Mouse (Mus musculus): ENCODE data around the gene Sdc4. TPM values are rescaled to one million over a fixed set of nuclear protein-coding genes. Genes with fewer than 3 reads are reported as not detected.

Sdc4 gene
- polyA plus RNA-seq, 1 experiment from 2014 or later: 15.9 TPM

GRCm38 (mm10) chr2:164453887-164454500, 10.3 kb upstream of the Sdc4 start:
- Histone ChIP-seq H3K9me3 (ENCODE audit: control insufficient read depth, low read length) (no peaks in the 10 kb centered on the region), H3K36me3 (ENCODE audit: control insufficient read depth, insufficient read depth, low read length) (no peaks in the 10 kb centered on the region), H3K27ac (ENCODE audit: low read depth, low read length) (no peak overlapping the region), H3K4me2 (ENCODE audit: low read depth, low read length, severe bottlenecking) (no peak overlapping the region), H3K27me3 (ENCODE audit: control insufficient read depth, insufficient read depth, low read length) (no peaks in the 10 kb centered on the region), H3K4me1 (replicated peaks; ENCODE audit: control insufficient read depth, insufficient read depth, low read length) (no peaks in the 10 kb centered on the region; the same call in 1 of the 2 replicates), H3K9ac (ENCODE audit: low read length) (no peak overlapping the region), H3K4me3 (ENCODE audit: low read depth, low read length) (no peak overlapping the region)
- no peak for ATAC-seq (replicated peaks; ENCODE audit: low FRiP score)
- DNase-seq (ENCODE audit: low spot score): no peak
- 73% methylated on average over 7 of the region's 7 CpGs for WGBS

- ATAC-seq (replicated peaks; ENCODE audit: low FRiP score) (no peak), DNase-seq (ENCODE audit: low spot score) (no peak)
- H3K4me3 ChIP-seq (ENCODE audit: low read depth, low read length): no peak overlapping the region
- no peak overlapping the region for H3K27ac ChIP-seq (ENCODE audit: low read depth, low read length)
- H3K4me2 ChIP-seq (ENCODE audit: low read depth, low read length, severe bottlenecking): no peak overlapping the region
- H3K36me3 ChIP-seq (ENCODE audit: control insufficient read depth, insufficient read depth, low read length): no peaks in the 10 kb centered on the region
- H3K9ac ChIP-seq (ENCODE audit: low read length): no peak overlapping the region
- no peaks in the 10 kb centered on the region for H3K9me3 ChIP-seq (ENCODE audit: control insufficient read depth, low read length)
- H3K4me1 ChIP-seq (replicated peaks; ENCODE audit: control insufficient read depth, insufficient read depth, low read length): no peaks in the 10 kb centered on the region; the same call in 1 of the 2 replicates
- no peaks in the 10 kb centered on the region for H3K27me3 ChIP-seq (ENCODE audit: control insufficient read depth, insufficient read depth, low read length)
- whole genome bisulfite sequencing: 87% methylated on average over 14 of the region's 14 CpGs
Observed at GRCm38 (mm10) chr2:164453047-164453757, 9.5 kb upstream of the Sdc4 start.

GRCm38 (mm10) chr2:164452000-164452676, 8.5 kb upstream of the Sdc4 start:
- Histone ChIP-seq H3K27me3 (ENCODE audit: control insufficient read depth, insufficient read depth, low read length) (no peaks in the 10 kb centered on the region), H3K36me3 (ENCODE audit: control insufficient read depth, insufficient read depth, low read length) (no peaks in the 10 kb centered on the region), H3K4me1 (replicated peaks; ENCODE audit: control insufficient read depth, insufficient read depth, low read length) (no peaks in the 10 kb centered on the region; the same call in 1 of the 2 replicates), H3K4me2 (ENCODE audit: low read depth, low read length, severe bottlenecking) (no peak overlapping the region), H3K9me3 (ENCODE audit: control insufficient read depth, low read length) (no peaks in the 10 kb centered on the region), H3K9ac (ENCODE audit: low read length) (no peak overlapping the region), H3K27ac (ENCODE audit: low read depth, low read length) (no peak overlapping the region), H3K4me3 (ENCODE audit: low read depth, low read length) (no peak overlapping the region)
- WGBS: 52% methylated on average over 12 of the region's 13 CpGs
- ATAC-seq (replicated peaks; ENCODE audit: low FRiP score) (no peak), DNase-seq (ENCODE audit: low spot score) (no peak)

GRCm38 (mm10) chr2:164449341-164450042, 5.8 kb upstream of the Sdc4 start:
- no peak for ATAC-seq (replicated peaks; ENCODE audit: low FRiP score)
- no peaks in the 10 kb centered on the region for H3K4me1 ChIP-seq (replicated peaks; ENCODE audit: control insufficient read depth, insufficient read depth, low read length)
- H3K4me2 ChIP-seq (ENCODE audit: low read depth, low read length, severe bottlenecking): no peak overlapping the region
- 88% methylated on average over 14 of the region's 14 CpGs for WGBS
- no peaks in the 10 kb centered on the region for H3K36me3 ChIP-seq (ENCODE audit: control insufficient read depth, insufficient read depth, low read length)
- H3K27me3 ChIP-seq (ENCODE audit: control insufficient read depth, insufficient read depth, low read length): no peaks in the 10 kb centered on the region
- no peak for DNase-seq (ENCODE audit: low spot score)
- no peak overlapping the region for H3K9ac ChIP-seq (ENCODE audit: low read length)
- H3K9me3 ChIP-seq (ENCODE audit: control insufficient read depth, low read length): no peaks in the 10 kb centered on the region
- H3K27ac ChIP-seq (ENCODE audit: low read depth, low read length): no peak overlapping the region
- H3K4me3 ChIP-seq (ENCODE audit: low read depth, low read length): no peak overlapping the region

- Histone ChIP-seq H3K9ac (ENCODE audit: low read length) (no peak overlapping the region), H3K4me3 (ENCODE audit: low read depth, low read length) (no peak overlapping the region), H3K4me1 (replicated peaks; ENCODE audit: control insufficient read depth, insufficient read depth, low read length) (no peaks in the 10 kb centered on the region), H3K27ac (ENCODE audit: low read depth, low read length) (no peak overlapping the region), H3K36me3 (ENCODE audit: control insufficient read depth, insufficient read depth, low read length) (no peaks in the 10 kb centered on the region), H3K27me3 (ENCODE audit: control insufficient read depth, insufficient read depth, low read length) (no peaks in the 10 kb centered on the region), H3K9me3 (ENCODE audit: control insufficient read depth, low read length) (no peaks in the 10 kb centered on the region), H3K4me2 (ENCODE audit: low read depth, low read length, severe bottlenecking) (no peak overlapping the region)
- DNase-seq (ENCODE audit: low spot score): no peak
- no peak for ATAC-seq (replicated peaks; ENCODE audit: low FRiP score)
- 88% methylated on average over 5 of the region's 5 CpGs for WGBS
Observed at GRCm38 (mm10) chr2:164448921-164449320, 5.2 kb upstream of the Sdc4 start.

- 95% methylated on average over 1 of the region's 1 CpGs for WGBS
Observed at GRCm38 (mm10) chr2:164448140-164448539, 4.5 kb upstream of the Sdc4 start.

GRCm38 (mm10) chr2:164446086-164446469, 2.4 kb upstream of the Sdc4 start:
- no peak for ATAC-seq (replicated peaks; ENCODE audit: low FRiP score)
- DNase-seq (ENCODE audit: low spot score): no peak
- WGBS: 79% methylated on average over 3 of the region's 3 CpGs
- Histone ChIP-seq H3K36me3 (ENCODE audit: control insufficient read depth, insufficient read depth, low read length) (no peaks in the 10 kb centered on the region), H3K4me3 (ENCODE audit: low read depth, low read length) (no peak overlapping the region), H3K27me3 (ENCODE audit: control insufficient read depth, insufficient read depth, low read length) (peaks cover 4% of the 10 kb centered on the region; the same call in 1 of the 2 replicates), H3K4me1 (replicated peaks; ENCODE audit: control insufficient read depth, insufficient read depth, low read length) (peaks cover 9% of the 10 kb centered on the region), H3K9ac (ENCODE audit: low read length) (no peak overlapping the region), H3K9me3 (ENCODE audit: control insufficient read depth, low read length) (no peaks in the 10 kb centered on the region), H3K4me2 (ENCODE audit: low read depth, low read length, severe bottlenecking) (no peak overlapping the region), H3K27ac (ENCODE audit: low read depth, low read length) (no peak overlapping the region)

More at GRCm38 (mm10) chr2:164448140-164448539, 4.5 kb upstream of the Sdc4 start:
- DNase-seq (ENCODE audit: low spot score) (no peak), ATAC-seq (replicated peaks; ENCODE audit: low FRiP score) (no peak)
- Histone ChIP-seq H3K4me2 (ENCODE audit: low read depth, low read length, severe bottlenecking) (no peak overlapping the region), H3K4me1 (replicated peaks; ENCODE audit: control insufficient read depth, insufficient read depth, low read length) (peaks cover 6% of the 10 kb centered on the region), H3K9me3 (ENCODE audit: control insufficient read depth, low read length) (no peaks in the 10 kb centered on the region), H3K4me3 (ENCODE audit: low read depth, low read length) (no peak overlapping the region), H3K36me3 (ENCODE audit: control insufficient read depth, insufficient read depth, low read length) (no peaks in the 10 kb centered on the region), H3K9ac (ENCODE audit: low read length) (no peak overlapping the region), H3K27ac (ENCODE audit: low read depth, low read length) (no peak overlapping the region), H3K27me3 (ENCODE audit: control insufficient read depth, insufficient read depth, low read length) (peaks cover 2% of the 10 kb centered on the region; the same call in 1 of the 2 replicates)

GRCm38 (mm10) chr2:164445399-164446085, 1.9 kb upstream of the Sdc4 start:
- H3K36me3 ChIP-seq (ENCODE audit: control insufficient read depth, insufficient read depth, low read length): no peaks in the 10 kb centered on the region
- no peak overlapping the region for H3K4me2 ChIP-seq (ENCODE audit: low read depth, low read length, severe bottlenecking)
- H3K9me3 ChIP-seq (ENCODE audit: control insufficient read depth, low read length): no peaks in the 10 kb centered on the region
- DNase-seq (ENCODE audit: low spot score) (no peak), ATAC-seq (replicated peaks; ENCODE audit: low FRiP score) (no peak)
- no peak overlapping the region for H3K4me3 ChIP-seq (ENCODE audit: low read depth, low read length)
- no peak overlapping the region for H3K27ac ChIP-seq (ENCODE audit: low read depth, low read length)
- peaks cover 9% of the 10 kb centered on the region for H3K4me1 ChIP-seq (replicated peaks; ENCODE audit: control insufficient read depth, insufficient read depth, low read length)
- peaks cover 5% of the 10 kb centered on the region; the same call in 1 of the 2 replicates for H3K27me3 ChIP-seq (ENCODE audit: control insufficient read depth, insufficient read depth, low read length)
- WGBS: 77% methylated on average over 3 of the region's 3 CpGs
- no peak overlapping the region for H3K9ac ChIP-seq (ENCODE audit: low read length)
